Mouse (Mus musculus): ENCODE results near the gene Vstm2l. TPM values are rescaled to one million over a fixed set of nuclear protein-coding genes. Genes with fewer than 3 reads are reported as not detected.
A peak's percentile ranks its signal among the peaks of the same experiment; 100 is the strongest.

Gene Vstm2l
- 32.5 and 40.0 TPM in 2 replicates for polyA plus RNA-seq (2015; fragmentation: Nextera tagmentation; extraction: Ambion mirVana)

DNA sequence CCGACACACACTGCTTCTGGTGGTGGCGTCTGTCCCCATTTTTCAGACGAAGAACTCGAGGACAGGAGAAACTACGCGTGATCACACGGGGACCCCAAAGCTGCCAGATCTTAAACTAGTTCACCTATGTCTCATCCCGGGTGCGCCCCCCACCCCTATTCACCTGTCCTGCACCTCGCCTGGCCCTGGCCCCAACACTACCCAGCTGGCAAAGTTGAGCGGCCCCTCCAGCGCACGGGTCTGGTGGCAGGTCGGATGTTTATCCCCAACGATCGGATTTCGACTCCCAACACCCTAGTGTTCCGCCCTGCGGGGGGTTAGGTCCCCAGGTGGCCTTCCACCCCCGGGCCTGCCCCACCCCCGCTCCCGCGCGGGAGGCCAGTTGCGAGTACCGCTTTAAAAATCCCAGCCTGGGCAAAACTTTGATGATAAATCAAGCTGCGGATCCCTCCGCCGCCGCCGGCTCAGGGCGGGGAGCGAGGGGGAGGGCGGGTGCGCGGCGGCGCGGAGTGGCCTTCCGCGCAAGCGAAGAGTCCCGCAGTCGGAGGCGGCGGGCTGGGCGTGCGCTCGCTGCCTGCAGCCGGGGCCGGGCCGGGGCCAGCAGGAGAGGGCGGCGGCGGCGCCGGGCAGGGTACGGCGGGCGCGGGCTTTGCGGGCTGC lies at the start of gene Vstm2l:
Vstm2l (plus strand) TSS at position 549 of the 660 bp plus-strand sequence.
- WGBS, result 3% methylated on average over 56 of the region's 62 CpGs
- H3K4me2 ChIP-seq, result peak within 1 kb of the TSS; percentile 87
- peak; percentile 44; the same call in 1 of the 2 replicates for ATAC-seq (ENCODE audit: low FRiP score, low read depth)
- H3K9ac ChIP-seq, result peak within 1 kb of the TSS; percentile 78
- H3K36me3 ChIP-seq, result no peaks in the 10 kb centered on the region
- H3K27ac ChIP-seq (replicated peaks), result peak within 1 kb of the TSS; percentile 85
- H3K9me3 ChIP-seq, result no peaks in the 10 kb centered on the region
- H3K27me3 ChIP-seq, result no peaks in the 10 kb centered on the region
- H3K4me1 ChIP-seq (replicated peaks), result peaks cover 75% of the 10 kb centered on the region
- H3K4me3 ChIP-seq, result peak within 1 kb of the TSS; percentile 65

DNA sequence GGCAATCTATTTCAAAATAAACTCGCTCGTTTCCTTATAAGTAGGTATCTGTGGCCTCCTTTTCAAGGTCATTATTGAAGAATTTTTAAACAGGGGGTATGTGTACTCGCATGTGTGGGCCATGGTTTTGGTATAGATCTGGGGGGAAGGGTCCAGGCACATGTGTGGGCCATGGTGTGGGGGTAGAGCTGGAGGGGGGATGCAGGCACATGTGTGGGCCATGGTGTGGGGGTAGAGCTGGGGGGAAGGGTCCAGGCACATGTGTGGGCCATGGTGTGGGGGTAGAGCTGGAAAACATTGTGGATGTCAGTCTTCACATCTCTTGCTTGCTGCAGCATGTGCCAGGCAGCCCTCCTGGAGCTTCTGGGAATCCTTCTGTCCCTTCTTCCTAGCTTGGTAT lies 47.3 kb upstream of the Vstm2l start:
- Histone ChIP-seq H3K4me3 (no peak overlapping the region), H3K27ac (replicated peaks) (0 out of 2 replicates have a peak overlapping the region, but pooled peaks have one; percentile 32), H3K9ac (no peak overlapping the region), H3K4me2 (no peak overlapping the region), H3K36me3 (no peaks in the 10 kb centered on the region), H3K27me3 (no peaks in the 10 kb centered on the region), H3K9me3 (no peaks in the 10 kb centered on the region), H3K4me1 (replicated peaks) (no peaks in the 10 kb centered on the region)
- ATAC-seq (ENCODE audit: low FRiP score, low read depth), result no peak
- WGBS, result 93% methylated on average over 3 of the region's 3 CpGs

DNA sequence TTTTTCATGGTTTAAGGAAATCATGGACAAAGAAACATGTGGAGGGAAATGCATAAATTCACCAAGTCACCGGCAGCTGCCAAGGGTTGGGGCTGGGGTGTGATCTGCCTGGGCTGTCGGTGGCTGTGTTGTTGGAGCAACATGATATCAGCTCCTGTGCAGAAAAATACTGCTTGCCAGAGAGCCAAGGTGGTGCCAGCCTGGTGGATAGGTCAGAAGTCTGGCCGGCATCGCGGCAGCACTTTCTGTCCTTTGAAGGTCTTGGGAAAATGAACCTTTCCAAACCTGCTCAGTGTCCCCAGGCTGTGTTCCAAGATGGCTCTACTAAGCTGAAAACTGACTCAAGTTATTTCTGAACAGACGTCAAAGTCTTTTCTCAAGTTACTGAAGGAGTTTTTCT lies 44.2 kb upstream of the Vstm2l start:
- H3K27me3 ChIP-seq, result no peaks in the 10 kb centered on the region
- ATAC-seq (ENCODE audit: low FRiP score, low read depth), result no peak
- WGBS, result 86% methylated on average over 6 of the region's 6 CpGs
- H3K9me3 ChIP-seq, result no peaks in the 10 kb centered on the region
- H3K4me2 ChIP-seq, result no peak overlapping the region
- no peak overlapping the region for H3K4me3 ChIP-seq
- H3K36me3 ChIP-seq, result no peaks in the 10 kb centered on the region
- H3K4me1 ChIP-seq (replicated peaks), result peaks cover 12% of the 10 kb centered on the region; the same call in 1 of the 2 replicates
- H3K27ac ChIP-seq (replicated peaks), result no peak overlapping the region
- no peak overlapping the region for H3K9ac ChIP-seq

GRCm38 (mm10) chr2:157873223-157873622 lies 41.2 kb upstream of the Vstm2l start:
- H3K4me2 ChIP-seq, result no peak overlapping the region
- ATAC-seq (ENCODE audit: low FRiP score, low read depth), result peak; percentile 64
- peak overlapping the region; percentile 31 for H3K27ac ChIP-seq (replicated peaks)
- H3K9ac ChIP-seq, result no peak overlapping the region
- H3K4me3 ChIP-seq, result no peak overlapping the region
- no peaks in the 10 kb centered on the region for H3K9me3 ChIP-seq
- no peaks in the 10 kb centered on the region for H3K36me3 ChIP-seq
- peaks cover 24% of the 10 kb centered on the region for H3K4me1 ChIP-seq (replicated peaks)
- WGBS, result 59% methylated on average over 6 of the region's 6 CpGs
- no peaks in the 10 kb centered on the region for H3K27me3 ChIP-seq

DNA sequence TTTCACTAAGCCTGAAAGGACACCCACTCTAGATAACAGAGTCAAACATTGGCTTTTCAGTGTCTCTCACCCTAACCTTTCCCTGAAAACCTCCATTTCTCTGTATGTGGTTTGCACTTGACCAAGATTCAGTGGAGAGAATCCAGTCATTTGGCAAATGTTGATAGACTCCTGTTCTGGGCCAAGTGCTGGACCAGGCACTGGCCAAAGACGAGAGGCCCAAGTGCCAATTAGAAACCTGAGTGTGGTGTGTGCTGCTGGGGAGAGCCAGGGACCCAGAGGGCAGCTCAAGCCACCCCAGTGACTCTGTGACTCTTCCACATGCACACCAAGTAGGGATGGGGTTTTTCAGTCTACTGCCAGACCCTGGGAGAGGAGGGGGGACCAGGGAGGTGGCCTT lies 40.8 kb upstream of the Vstm2l start:
- H3K27me3 ChIP-seq, result no peaks in the 10 kb centered on the region
- peaks cover 24% of the 10 kb centered on the region for H3K4me1 ChIP-seq (replicated peaks)
- no peak overlapping the region for H3K4me2 ChIP-seq
- H3K9me3 ChIP-seq, result no peaks in the 10 kb centered on the region
- H3K27ac ChIP-seq (replicated peaks), result peak overlapping the region; percentile 31
- no peaks in the 10 kb centered on the region for H3K36me3 ChIP-seq
- 83% methylated on average over 1 of the region's 1 CpGs for WGBS
- ATAC-seq (ENCODE audit: low FRiP score, low read depth), result no peak
- H3K4me3 ChIP-seq, result no peak overlapping the region
- no peak overlapping the region for H3K9ac ChIP-seq

GRCm38 (mm10) chr2:157875111-157875510 lies 39.3 kb upstream of the Vstm2l start:
- H3K9ac ChIP-seq, result no peak overlapping the region
- no peak overlapping the region for H3K4me2 ChIP-seq
- H3K9me3 ChIP-seq, result no peaks in the 10 kb centered on the region
- ATAC-seq (ENCODE audit: low FRiP score, low read depth), result no peak
- WGBS, result 67% methylated on average over 8 of the region's 8 CpGs
- H3K36me3 ChIP-seq, result no peaks in the 10 kb centered on the region
- H3K4me1 ChIP-seq (replicated peaks), result peaks cover 24% of the 10 kb centered on the region
- no peak overlapping the region for H3K4me3 ChIP-seq
- peak overlapping the region; percentile 3; the same call in 1 of the 2 replicates for H3K27ac ChIP-seq (replicated peaks)
- H3K27me3 ChIP-seq, result no peaks in the 10 kb centered on the region

DNA sequence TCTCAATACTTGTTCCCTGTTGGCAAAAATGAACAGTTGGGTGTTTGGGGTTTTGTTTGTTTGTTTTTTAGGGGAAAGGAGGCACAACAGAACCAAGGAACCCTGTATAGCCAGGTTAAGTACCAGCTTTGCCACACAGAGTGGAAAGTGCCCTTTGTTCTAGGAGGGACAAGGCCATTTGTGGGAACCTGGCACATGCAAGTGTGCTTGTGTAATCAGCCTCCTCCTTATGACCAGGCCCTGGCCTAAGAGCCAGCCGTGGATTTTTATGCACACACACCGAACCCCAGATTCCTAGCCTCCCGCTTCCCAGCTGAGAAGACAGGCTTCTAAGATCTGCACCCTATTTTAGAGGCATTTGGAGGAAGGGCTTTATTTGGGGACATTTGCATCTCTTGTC lies 37.1 kb upstream of the Vstm2l start:
- H3K27me3 ChIP-seq, result no peaks in the 10 kb centered on the region
- no peak overlapping the region for H3K27ac ChIP-seq (replicated peaks)
- no peak overlapping the region for H3K9ac ChIP-seq
- H3K9me3 ChIP-seq, result no peaks in the 10 kb centered on the region
- no peaks in the 10 kb centered on the region for H3K36me3 ChIP-seq
- peaks cover 38% of the 10 kb centered on the region for H3K4me1 ChIP-seq (replicated peaks)
- ATAC-seq (ENCODE audit: low FRiP score, low read depth), result no peak
- H3K4me3 ChIP-seq, result no peak overlapping the region
- WGBS, result 95% methylated on average over 3 of the region's 3 CpGs
- H3K4me2 ChIP-seq, result no peak overlapping the region

DNA sequence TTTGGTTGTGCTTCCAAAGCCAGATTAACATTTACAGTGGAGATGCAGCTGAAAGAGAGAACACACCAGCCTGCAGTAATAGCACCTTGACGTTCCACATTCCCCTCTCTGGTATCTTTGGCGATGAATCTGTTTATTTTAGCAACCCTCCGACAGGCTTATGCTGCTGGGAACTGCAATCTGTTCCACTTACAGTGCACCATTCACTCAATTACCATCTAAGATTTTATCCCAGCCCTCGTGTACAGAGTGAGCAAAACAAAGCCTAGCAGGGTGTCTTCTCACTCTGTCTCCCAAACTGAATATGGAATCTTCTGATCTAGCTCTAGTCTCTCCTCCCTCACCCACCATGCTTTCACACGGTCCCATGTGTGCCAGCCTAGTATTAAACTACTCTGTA lies 36.5 kb upstream of the Vstm2l start:
- Histone ChIP-seq H3K4me1 (replicated peaks) (peaks cover 35% of the 10 kb centered on the region), H3K36me3 (no peaks in the 10 kb centered on the region), H3K9ac (no peak overlapping the region), H3K27me3 (no peaks in the 10 kb centered on the region), H3K9me3 (no peaks in the 10 kb centered on the region), H3K27ac (replicated peaks) (no peak overlapping the region), H3K4me3 (no peak overlapping the region), H3K4me2 (no peak overlapping the region)
- no peak for ATAC-seq (ENCODE audit: low FRiP score, low read depth)
- 53% methylated on average over 5 of the region's 5 CpGs for WGBS

GRCm38 (mm10) chr2:157881939-157882338 lies 32.5 kb upstream of the Vstm2l start:
- H3K4me1 ChIP-seq (replicated peaks), result peaks cover 34% of the 10 kb centered on the region
- H3K27me3 ChIP-seq, result no peaks in the 10 kb centered on the region
- no peak overlapping the region for H3K9ac ChIP-seq
- H3K4me3 ChIP-seq, result no peak overlapping the region
- no peak for ATAC-seq (ENCODE audit: low FRiP score, low read depth)
- 0 out of 2 replicates have a peak overlapping the region, but pooled peaks have one; percentile 22 for H3K27ac ChIP-seq (replicated peaks)
- no peak overlapping the region for H3K4me2 ChIP-seq
- 25% methylated on average over 11 of the region's 11 CpGs for WGBS
- H3K36me3 ChIP-seq, result peaks cover 10% of the 10 kb centered on the region
- no peaks in the 10 kb centered on the region for H3K9me3 ChIP-seq

GRCm38 (mm10) chr2:157887275-157888025 lies 27.0 kb upstream of the Vstm2l start:
- WGBS, result 21% methylated on average over 10 of the region's 10 CpGs
- Histone ChIP-seq H3K4me3 (no peak overlapping the region), H3K36me3 (peaks cover 10% of the 10 kb centered on the region), H3K4me2 (no peak overlapping the region), H3K27me3 (no peaks in the 10 kb centered on the region), H3K4me1 (replicated peaks) (peaks cover 41% of the 10 kb centered on the region), H3K27ac (replicated peaks) (peak overlapping the region; percentile 40), H3K9me3 (no peaks in the 10 kb centered on the region), H3K9ac (peak overlapping the region; percentile 5; the same call in 1 of the 2 replicates)
- no peak for ATAC-seq (ENCODE audit: low FRiP score, low read depth)

DNA sequence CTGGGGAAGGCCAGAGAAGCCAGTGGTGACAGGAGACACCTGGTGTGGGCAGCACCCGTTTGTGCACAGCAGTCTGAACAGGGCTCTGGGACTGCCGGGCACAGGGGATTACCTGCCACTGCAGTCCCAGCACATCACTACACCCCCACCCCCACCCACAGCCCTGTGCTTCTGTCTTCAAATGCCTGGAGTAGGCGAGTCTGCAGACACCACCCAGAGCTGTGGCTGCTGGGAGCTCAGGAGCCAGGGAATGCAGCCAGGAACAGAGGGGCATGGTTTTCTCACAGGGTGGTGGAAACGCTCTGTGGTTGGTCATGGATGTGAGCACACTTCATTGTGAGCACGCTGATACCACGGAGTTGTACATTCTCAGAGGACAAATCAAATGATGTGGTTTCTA lies 23.3 kb upstream of the Vstm2l start:
- H3K4me1 ChIP-seq (replicated peaks), result peaks cover 42% of the 10 kb centered on the region
- no peak overlapping the region for H3K4me2 ChIP-seq
- no peak overlapping the region for H3K27ac ChIP-seq (replicated peaks)
- no peaks in the 10 kb centered on the region for H3K36me3 ChIP-seq
- no peak for ATAC-seq (ENCODE audit: low FRiP score, low read depth)
- 71% methylated on average over 6 of the region's 6 CpGs for WGBS
- H3K4me3 ChIP-seq, result no peak overlapping the region
- no peak overlapping the region for H3K9ac ChIP-seq
- H3K9me3 ChIP-seq, result no peaks in the 10 kb centered on the region
- no peaks in the 10 kb centered on the region for H3K27me3 ChIP-seq

GRCm38 (mm10) chr2:157897131-157897530 lies 17.3 kb upstream of the Vstm2l start:
- Histone ChIP-seq H3K9me3 (no peaks in the 10 kb centered on the region), H3K4me3 (no peak overlapping the region), H3K4me2 (no peak overlapping the region), H3K9ac (no peak overlapping the region), H3K36me3 (no peaks in the 10 kb centered on the region), H3K27ac (replicated peaks) (no peak overlapping the region), H3K4me1 (replicated peaks) (0 out of 2 replicates have a peak, but pooled peaks cover 6% of the 10 kb centered on the region), H3K27me3 (0 out of 2 replicates have a peak, but pooled peaks cover 3% of the 10 kb centered on the region)
- WGBS, result 72% methylated on average over 4 of the region's 4 CpGs
- no peak for ATAC-seq (ENCODE audit: low FRiP score, low read depth)
